Mouse (Mus musculus) bone marrow macrophage, adult 2 months (primary cell): ENCODE data around the gene Rnase12. TPM values are rescaled to one million over a fixed set of nuclear protein-coding genes. Genes with fewer than 3 reads are reported as not detected.
"Not testable (repeated sequence)": the region's sequence is repeated elsewhere in the genome, so short reads cannot be mapped to it uniquely, and the experiment has no call there.

Experiments
- H3K27ac ChIP-seq: 2 replicates; pipeline ENCODE4 v1.5.1; 2012; ENCODE audit warnings: low read depth, low read length; ENCODE audit not compliant: insufficient read depth
- H3K4me1 ChIP-seq: 2 replicates; pipeline ENCODE4 v1.6.1; 2012; ENCODE audit warnings: low read length; ENCODE audit not compliant: control insufficient read depth, insufficient read depth
- H3K4me3 ChIP-seq: 2 replicates; pipeline ENCODE4 v1.5.1; 2012; ENCODE audit warnings: mild to moderate bottlenecking, low read length, moderate library complexity; ENCODE audit not compliant: insufficient read depth
- CTCF ChIP-seq: IDR thresholded peaks from 2 replicates; pipeline ENCODE4 v1.5.1; 2012; ENCODE audit warnings: low read depth, mild to moderate bottlenecking, low read length, moderate library complexity
- POLR2A ChIP-seq: IDR thresholded peaks from 2 replicates; pipeline ENCODE4 v1.6.1; 2012; ENCODE audit warnings: mild to moderate bottlenecking, low read depth, low read length, borderline replicate concordance
- polyA plus RNA-seq: library from polyadenylated mRNA; stranded (reverse); fragments of >200 nt; gene quantifications from 2 replicates; pipeline ENCODE4 v1.2.4, GENCODE M21; 2012; ENCODE audit not compliant: missing spikeins, insufficient read depth, insufficient read length

Rnase12 gene
- polyA plus RNA-seq, 1 experiment = not detected

DNA sequence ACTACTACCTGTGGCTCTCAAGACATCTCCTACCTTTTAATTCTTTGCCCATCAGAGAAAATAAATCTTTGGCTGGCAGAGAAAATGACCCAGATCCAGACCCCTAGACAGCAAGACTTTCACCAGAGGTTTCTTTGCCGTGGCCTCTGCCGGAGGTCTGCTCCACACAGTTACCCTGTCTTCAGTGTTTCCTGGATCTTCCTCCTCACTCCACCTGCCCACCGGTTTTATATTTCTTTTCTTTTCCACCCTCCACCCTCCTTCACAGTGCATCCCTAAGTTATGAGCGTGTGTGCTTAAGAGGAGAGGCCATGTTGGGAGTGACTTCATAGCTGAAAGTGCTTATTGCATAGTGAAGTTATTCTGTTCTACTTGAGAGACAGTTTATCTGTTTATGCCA lies 34.0 kb downstream of the Rnase12 start:
- TF ChIP-seq POLR2A (no peak), CTCF (no peak)
- no peak overlapping the region for H3K27ac ChIP-seq

DNA sequence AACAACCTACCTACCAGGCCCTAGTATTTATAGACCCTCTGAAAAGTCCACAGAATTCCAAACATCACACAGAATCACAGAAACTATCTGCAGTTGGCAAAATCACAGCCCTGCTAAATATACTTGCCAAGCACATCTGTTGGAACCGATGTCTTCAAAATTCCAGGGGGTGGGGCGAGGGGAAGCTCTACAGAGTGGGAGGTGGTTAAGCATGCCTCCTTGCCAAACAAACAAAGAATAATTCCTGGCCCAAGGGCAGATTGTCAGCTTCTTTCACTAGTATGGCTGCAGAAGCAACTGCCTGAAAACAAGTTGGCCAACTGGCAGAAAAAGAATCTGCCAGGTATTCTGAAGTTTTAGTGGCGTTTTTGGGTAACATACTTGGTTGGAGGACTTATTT lies 40.2 kb downstream of the Rnase12 start:
- H3K4me1 ChIP-seq = no peaks in the 10 kb centered on the region
- H3K4me3 ChIP-seq = no peak overlapping the region
- TF ChIP-seq POLR2A (no peak), CTCF (no peak)
- no peak overlapping the region for H3K27ac ChIP-seq

More for the DNA sequence above, 34.0 kb downstream of the Rnase12 start:
- no peaks in the 10 kb centered on the region for H3K4me1 ChIP-seq
- no peak overlapping the region for H3K4me3 ChIP-seq

DNA sequence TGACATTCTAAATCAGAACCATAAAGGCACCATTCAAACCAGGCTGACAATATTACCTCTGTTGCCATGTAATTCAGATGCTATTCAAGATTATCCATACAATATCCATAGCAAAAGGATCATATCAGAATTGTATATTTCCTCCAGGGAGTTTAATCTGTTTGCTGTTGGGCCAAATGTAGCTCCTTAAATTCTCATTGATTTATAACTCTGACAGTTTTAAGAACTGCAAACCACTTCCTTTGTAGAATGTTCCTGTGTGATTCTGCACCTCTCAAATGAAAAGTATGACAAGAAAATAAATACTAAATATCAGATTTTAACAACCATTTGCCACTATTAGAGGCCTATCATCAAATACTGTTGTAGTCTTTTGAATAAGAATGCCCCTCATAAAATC lies 41.7 kb downstream of the Rnase12 start:
- no peak overlapping the region for H3K27ac ChIP-seq

DNA sequence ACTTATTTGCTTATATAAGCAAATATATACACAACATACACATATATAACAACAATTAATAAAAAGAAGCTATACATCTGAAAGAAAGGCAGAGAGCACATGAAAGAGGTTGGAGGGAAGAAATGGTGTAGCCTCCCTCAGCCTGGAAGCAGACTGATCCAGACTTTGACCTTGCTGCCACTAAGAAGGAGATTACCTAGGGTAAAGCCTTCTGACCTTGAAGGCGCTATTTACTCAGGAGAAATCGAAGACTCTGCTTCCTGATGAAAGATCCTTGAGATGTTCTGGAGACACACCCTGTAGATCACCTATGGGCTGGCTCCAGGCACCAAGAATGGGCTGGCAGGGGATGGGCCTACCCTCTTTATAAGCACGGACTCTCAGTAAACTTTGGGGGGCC lies 42.7 kb downstream of the Rnase12 start:
- H3K4me3 ChIP-seq, H3K27ac ChIP-seq, H3K4me1 ChIP-seq: not testable (repeated sequence)

More for the DNA sequence above, 41.7 kb downstream of the Rnase12 start:
- TF ChIP-seq POLR2A (no peak), CTCF (no peak)
- Histone ChIP-seq H3K4me3 (no peak overlapping the region), H3K4me1 (no peaks in the 10 kb centered on the region)

DNA sequence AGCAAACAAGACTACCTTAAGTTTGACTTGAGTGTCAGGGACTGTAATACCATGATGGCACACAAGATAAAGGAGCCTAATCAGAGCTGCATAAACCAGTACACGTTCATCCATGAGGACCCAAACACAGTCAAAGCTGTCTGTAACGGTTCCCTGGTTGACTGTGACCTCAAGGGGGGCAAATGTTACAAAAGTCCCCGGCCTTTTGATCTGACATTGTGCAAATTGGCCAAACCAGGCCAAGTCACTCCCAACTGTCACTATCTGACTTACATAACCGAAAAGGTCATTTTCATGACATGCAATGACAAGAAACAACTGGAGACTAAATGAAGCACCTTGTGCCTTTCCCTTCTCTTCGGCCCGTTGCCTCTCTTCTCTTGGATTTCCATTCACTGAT lies 47.9 kb downstream of the Rnase12 start:
- no peak for TF ChIP-seq CTCF
- no peak for TF ChIP-seq POLR2A
- H3K27ac ChIP-seq = no peak overlapping the region
- peaks cover 13% of the 10 kb centered on the region for H3K4me1 ChIP-seq
- no peak overlapping the region for H3K4me3 ChIP-seq

DNA sequence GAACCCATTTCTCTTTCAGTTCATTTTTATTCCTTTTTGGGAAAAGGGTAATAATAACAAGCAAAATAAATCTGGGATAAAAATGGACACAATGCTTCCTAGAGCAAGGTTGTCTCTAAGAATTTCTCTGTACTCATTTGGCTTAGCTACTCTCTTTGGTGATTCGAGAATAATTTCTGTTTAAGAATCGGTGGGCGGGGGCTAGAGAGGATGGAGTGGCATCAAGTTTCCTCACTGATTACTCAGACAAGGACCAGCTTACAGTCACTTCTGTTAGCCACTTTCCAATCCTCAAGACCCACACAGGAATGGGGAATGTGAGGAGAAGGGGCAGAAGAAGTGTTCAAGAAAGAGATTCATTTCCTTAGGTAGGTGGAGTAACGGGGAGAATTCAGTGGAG lies 48.7 kb downstream of the Rnase12 start:
- no peak for TF ChIP-seq POLR2A
- TF ChIP-seq CTCF = no peak
- H3K27ac ChIP-seq = no peak overlapping the region
- peaks cover 17% of the 10 kb centered on the region for H3K4me1 ChIP-seq
- H3K4me3 ChIP-seq = no peak overlapping the region

DNA sequence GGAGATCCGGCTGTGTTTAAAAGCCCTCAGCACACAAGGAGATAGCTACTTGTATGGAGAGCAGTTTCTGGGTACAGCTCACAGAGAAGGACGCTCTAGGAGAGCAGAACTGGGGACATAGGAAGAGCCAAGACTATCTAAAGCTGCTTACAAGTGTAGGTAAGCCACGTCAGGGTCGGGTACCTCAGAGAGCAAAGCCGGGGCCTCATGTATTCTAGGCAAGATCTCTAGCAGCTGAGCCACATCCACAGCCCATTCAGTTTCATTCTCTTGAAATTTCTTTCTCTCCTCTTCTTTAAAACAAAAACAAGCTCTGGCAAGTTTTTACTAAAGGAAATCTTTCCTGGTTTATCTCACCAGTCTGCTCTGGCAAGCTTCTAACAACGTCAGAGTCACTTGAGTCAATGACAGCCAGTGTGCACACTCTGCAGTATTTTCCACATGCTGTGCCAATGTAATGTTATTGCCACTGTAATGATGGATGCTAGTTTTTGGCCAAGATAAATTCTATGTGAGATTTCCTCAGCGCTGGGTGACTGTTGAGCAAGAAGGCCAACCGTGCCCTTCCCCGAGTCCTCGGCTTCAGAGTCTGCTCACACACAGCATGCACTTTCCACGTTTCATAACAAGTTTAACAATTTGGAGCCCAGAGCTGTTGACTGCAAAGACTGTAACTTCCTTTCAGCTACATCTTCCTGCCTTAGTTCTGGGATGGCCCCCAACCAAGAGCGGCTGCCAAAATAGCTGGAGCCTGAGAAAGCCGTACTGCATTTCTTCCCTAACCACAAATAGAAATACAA lies 49.3 kb downstream of the Rnase12 start:
- Histone ChIP-seq H3K27ac (no peak overlapping the region), H3K4me1 (peaks cover 17% of the 10 kb centered on the region), H3K4me3 (no peak overlapping the region)
- TF ChIP-seq POLR2A = no peak

DNA sequence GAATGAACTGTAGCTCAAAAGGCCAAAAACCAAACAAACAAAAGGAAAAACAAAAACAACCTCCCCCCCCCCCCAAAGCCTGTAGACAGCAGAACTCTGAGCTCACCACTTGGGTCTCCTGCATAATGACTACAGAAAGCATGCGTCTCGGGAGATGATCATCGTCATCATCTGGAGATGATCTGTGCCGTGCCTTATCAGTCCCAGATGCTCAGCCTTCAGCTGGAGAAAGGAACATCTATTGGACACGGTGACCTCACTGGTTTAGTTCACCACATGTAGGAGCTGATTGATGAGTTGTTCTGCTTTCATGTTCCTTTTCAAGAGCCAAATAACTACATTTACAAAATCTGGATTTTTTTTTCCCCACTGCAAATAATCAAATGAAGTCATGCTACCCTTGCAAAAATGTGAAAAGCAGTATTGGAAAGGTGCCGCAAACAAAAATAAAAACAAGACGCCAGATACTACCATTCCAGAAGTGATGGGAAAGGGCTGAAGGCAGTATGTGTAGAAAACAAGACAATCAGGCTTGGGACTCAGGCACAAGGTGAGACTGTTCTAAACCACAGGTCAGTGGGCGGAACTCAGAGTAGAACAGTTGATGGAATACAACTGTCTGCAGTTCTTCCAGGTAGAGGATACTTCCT lies 50.2 kb downstream of the Rnase12 start, which contains the start of gene Rnase10:
Gene Rnase10 (plus strand): TSS at position 600 of the 650 bp plus-strand sequence.
- Histone ChIP-seq H3K4me3 (no peak within 1 kb of the TSS), H3K4me1 (peaks cover 17% of the 10 kb centered on the region), H3K27ac (no peak within 1 kb of the TSS)
- TF ChIP-seq CTCF = no peak
- TF ChIP-seq POLR2A = no peak

Other genes starting within 250 kb of the Rnase12 start
- not detected in 2 replicates for gene Ccnb1ip1, start 249.9 kb downstream of the Rnase12 start, polyA plus RNA-seq
- 75.2 and 77.4 TPM in 2 replicates for gene Parp2, start 249.8 kb downstream of the Rnase12 start, polyA plus RNA-seq
- gene Tep1, start 187.1 kb downstream of the Rnase12 start, polyA plus RNA-seq = 206 and 269 TPM in 2 replicates
- gene Klhl33, start 160.2 kb downstream of the Rnase12 start, polyA plus RNA-seq = 2.0 and 2.1 TPM in 2 replicates
- 51.1 and 57.9 TPM in 2 replicates for gene Osgep, start 132.8 kb downstream of the Rnase12 start, polyA plus RNA-seq
- 16.7 and 21.3 TPM in 2 replicates for gene Apex1, start 132.7 kb downstream of the Rnase12 start, polyA plus RNA-seq
- gene Pip4p1, start 126.8 kb downstream of the Rnase12 start, polyA plus RNA-seq = 131 and 158 TPM in 2 replicates
- gene Pnp, start 126.6 kb downstream of the Rnase12 start, polyA plus RNA-seq = 219 and 232 TPM in 2 replicates
- gene Gm49342, start 113.1 kb downstream of the Rnase12 start, polyA plus RNA-seq = 7.7 and 45.7 TPM in 2 replicates
- gene Pnp2, start 101.7 kb downstream of the Rnase12 start, polyA plus RNA-seq = 1.7 and 4.5 TPM in 2 replicates
- not detected in 2 replicates for gene Rnase10, start 49.9 kb downstream of the Rnase12 start, polyA plus RNA-seq
- gene Rnase9, start 15.8 kb downstream of the Rnase12 start, polyA plus RNA-seq = not detected in 2 replicates
- not detected in 2 replicates for gene Rnase11, start 7.5 kb downstream of the Rnase12 start, polyA plus RNA-seq
- not detected in 2 replicates for gene Olfr750, start 16.8 kb upstream of the Rnase12 start, polyA plus RNA-seq
- 164 and 169 TPM in 2 replicates for gene Rnase4, start 33.4 kb upstream of the Rnase12 start, polyA plus RNA-seq
- 31.9 and 39.4 TPM in 2 replicates for gene Ang, start 33.5 kb upstream of the Rnase12 start, polyA plus RNA-seq
- gene Eddm3b, start 56.8 kb upstream of the Rnase12 start, polyA plus RNA-seq = not detected in 2 replicates
- gene Rnase6, start 66.2 kb upstream of the Rnase12 start, polyA plus RNA-seq = 25.6 and 26.6 TPM in 2 replicates
- gene Rnase1, start 89.1 kb upstream of the Rnase12 start, polyA plus RNA-seq = not detected in 2 replicates
- not detected in 2 replicates for gene Rnase2b, start 104.6 kb upstream of the Rnase12 start, polyA plus RNA-seq
- gene Ang2, start 141.5 kb upstream of the Rnase12 start, polyA plus RNA-seq = not detected in 2 replicates
- not detected in 2 replicates for gene Ear14, start 145.7 kb upstream of the Rnase12 start, polyA plus RNA-seq
- not detected in 2 replicates for gene Rnase2a, start 198.5 kb upstream of the Rnase12 start, polyA plus RNA-seq